Mouse (Mus musculus): ENCODE data around the gene Klk7.

DNA sequence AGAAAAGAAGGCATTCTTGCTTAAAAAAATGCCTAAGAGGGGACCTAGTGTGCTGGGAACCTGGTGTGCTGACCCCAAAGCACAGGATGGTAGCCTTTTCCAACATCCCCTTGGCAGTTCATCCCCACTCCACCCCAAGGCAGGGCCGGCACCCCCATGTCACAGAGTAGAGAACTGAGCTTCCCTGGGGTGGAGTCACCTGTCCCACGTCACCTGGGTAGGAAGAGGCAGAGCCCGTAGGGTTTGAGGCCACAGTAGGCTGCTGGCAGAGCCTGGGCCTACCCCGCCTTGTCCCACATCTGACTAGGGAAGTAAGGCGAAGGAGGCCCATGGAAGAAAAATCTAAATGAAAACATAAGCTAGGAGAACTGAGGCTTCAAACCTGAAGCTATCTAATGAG, 36.7 kb upstream of the Klk7 start, which contains the start of gene Klk11:
- no peak for TF ChIP-seq CTCF (IDR thresholded peaks at IDR 0.05; ENCODE audit: control insufficient read depth, insufficient read depth, low read length)
- no peak for TF ChIP-seq POLR2A (IDR thresholded peaks at IDR 0.05; ENCODE audit: borderline replicate concordance, control insufficient read depth, low read depth, low read length)

All from bone marrow, adult 2 months (tissue).